Mouse (Mus musculus) MEL (cell line): ENCODE data around the gene Nup214. TPM values are rescaled to one million over a fixed set of nuclear protein-coding genes. Genes with fewer than 3 reads are reported as not detected.

Experiments
- DNase-seq: peaks from one replicate; pipeline ENCODE4 v3.0.0; 2011; ENCODE audit warnings: low read depth, low spot score
- H3K27ac ChIP-seq: 2 replicates; pipeline ENCODE4 v1.5.1; 2012; ENCODE audit warnings: low read depth, mild to moderate bottlenecking, control low read depth, low read length, moderate library complexity; ENCODE audit not compliant: control insufficient read depth
- H3K27me3 ChIP-seq, 2 experiments: fragments of 150-350 bp in 1 of 2; sonication (generic) in 1 of 2; 2 replicates each; pipeline ENCODE4 v1.6.1; 2012; ENCODE audit warnings: low read length in 2 of 2, mild to moderate bottlenecking in 2 of 2, improper control_type of control experiment in 1 of 2, moderate library complexity in 1 of 2; ENCODE audit not compliant: insufficient read depth in 2 of 2, control insufficient read depth in 1 of 2
- H3K36me3 ChIP-seq, 2 experiments: 2 replicates each; pipeline ENCODE4 v1.6.1; 2012 to 2014; ENCODE audit warnings: low read length in 2 of 2, improper control_type of control experiment in 1 of 2, inconsistent platforms in 1 of 2, mild to moderate bottlenecking in 1 of 2; ENCODE audit not compliant: insufficient read depth in 2 of 2, control insufficient read depth in 1 of 2
- H3K4me1 ChIP-seq, 2 experiments: fragments of 150-350 bp in 1 of 2; sonication (generic) in 1 of 2; 2 replicates each; pipeline ENCODE4 v1.6.1; 2012; ENCODE audit warnings: low read length in 2 of 2, improper control_type of control experiment in 1 of 2, mild to moderate bottlenecking in 1 of 2; ENCODE audit not compliant: insufficient read depth in 2 of 2, control insufficient read depth in 1 of 2
- H3K4me3 ChIP-seq, 2 experiments: fragments of 150-350 bp in 1 of 2; sonication (generic) in 1 of 2; 2 replicates each; pipeline ENCODE4 v1.5.1; 2012; ENCODE audit warnings: low read depth in 2 of 2, low read length in 2 of 2, mild to moderate bottlenecking in 2 of 2, moderate library complexity in 2 of 2, control low read depth in 1 of 2, improper control_type of control experiment in 1 of 2; ENCODE audit not compliant: control insufficient read depth in 1 of 2, insufficient read depth in 1 of 2
- H3K79me2 ChIP-seq: 2 replicates; pipeline ENCODE4 v1.6.1; 2012; ENCODE audit warnings: mild to moderate bottlenecking, low read length, moderate library complexity; ENCODE audit not compliant: control insufficient read depth, poor library complexity, insufficient read depth
- H3K9ac ChIP-seq: 2 replicates; pipeline ENCODE4 v1.6.1; 2012; ENCODE audit warnings: low read depth, mild to moderate bottlenecking, control low read depth, low read length, moderate library complexity; ENCODE audit not compliant: control insufficient read depth, poor library complexity, severe bottlenecking
- H3K9me3 ChIP-seq: fragments of 150-350 bp; sonication (generic); replicated peaks from 2 replicates; pipeline ENCODE4 v1.6.1; 2012; ENCODE audit warnings: mild to moderate bottlenecking, low read length, improper control_type of control experiment, moderate library complexity; ENCODE audit not compliant: insufficient read depth
- CHD1 ChIP-seq: IDR thresholded peaks from 2 replicates; pipeline ENCODE4 v1.6.1; 2012; ENCODE audit warnings: low read depth, mild to moderate bottlenecking, inconsistent platforms, low read length, improper control_type of control experiment
- CTCF ChIP-seq, 3 experiments: IDR thresholded peaks in 2 of 3; conservative IDR thresholded peaks in 1 of 3; 2 replicates each; pipeline ENCODE4 v1.5.1; 2011 to 2012; ENCODE audit warnings: low read length in 3 of 3, low read depth in 2 of 3, mild to moderate bottlenecking in 2 of 3, improper control_type of control experiment in 1 of 3, inconsistent platforms in 1 of 3, mixed read lengths in 1 of 3, moderate library complexity in 1 of 3; ENCODE audit not compliant: control insufficient read depth in 1 of 3, insufficient read depth in 1 of 3, poor library complexity in 1 of 3, severe bottlenecking in 1 of 3
- E2F4 ChIP-seq: IDR thresholded peaks from 2 replicates; pipeline ENCODE4 v1.6.1; 2011; ENCODE audit warnings: low read depth, low read length, improper control_type of control experiment, borderline replicate concordance
- ETS1 ChIP-seq: IDR thresholded peaks from 2 replicates; pipeline ENCODE4 v1.6.1; 2012; ENCODE audit warnings: low read depth, mild to moderate bottlenecking, inconsistent platforms, low read length, improper control_type of control experiment, moderate library complexity
- GATA1 ChIP-seq: IDR thresholded peaks from 2 replicates; pipeline ENCODE4 v1.6.1; 2011; ENCODE audit warnings: low read depth, low read length, improper control_type of control experiment
- JUND ChIP-seq: IDR thresholded peaks from 2 replicates; pipeline ENCODE4 v1.6.1; 2011; ENCODE audit warnings: low read depth, mild to moderate bottlenecking, improper control_type of control experiment, low read length
- MAFK ChIP-seq: IDR thresholded peaks from 2 replicates; pipeline ENCODE4 v1.6.1; 2011; ENCODE audit warnings: low read depth, mild to moderate bottlenecking, low read length, improper control_type of control experiment, borderline replicate concordance
- MAZ ChIP-seq: IDR thresholded peaks from 2 replicates; pipeline ENCODE4 v1.6.1; 2012; ENCODE audit warnings: low read depth, mild to moderate bottlenecking, inconsistent platforms, low read length, improper control_type of control experiment
- MEF2A ChIP-seq: IDR thresholded peaks from 2 replicates; pipeline ENCODE4 v1.6.1; 2014; ENCODE audit warnings: low read depth, mild to moderate bottlenecking, inconsistent platforms, low read length, improper control_type of control experiment; ENCODE audit not compliant: poor library complexity, insufficient replicate concordance, severe bottlenecking; ENCODE audit errors: extremely low read depth
- MXI1 ChIP-seq: IDR thresholded peaks from 2 replicates; pipeline ENCODE4 v1.6.1; 2011; ENCODE audit warnings: mild to moderate bottlenecking, low read depth, low read length, improper control_type of control experiment
- MYC ChIP-seq: IDR thresholded peaks from 2 replicates; pipeline ENCODE4 v1.6.1; 2011; ENCODE audit warnings: low read depth, mild to moderate bottlenecking, low read length, improper control_type of control experiment, moderate library complexity
- POLR2AphosphoS5 ChIP-seq: IDR thresholded peaks from 2 replicates; pipeline ENCODE4 v1.6.1; 2012; ENCODE audit warnings: low read depth, borderline replicate concordance, mild to moderate bottlenecking, inconsistent platforms, low read length, moderate library complexity, mixed read lengths
- SMC3 ChIP-seq: IDR thresholded peaks from 2 replicates; pipeline ENCODE4 v1.6.1; 2011; ENCODE audit warnings: low read depth, low read length, improper control_type of control experiment
- TAL1 ChIP-seq: IDR thresholded peaks from 2 replicates; pipeline ENCODE4 v1.6.1; 2012; ENCODE audit warnings: mild to moderate bottlenecking, inconsistent platforms, low read length, moderate library complexity, mixed read lengths
- TBP ChIP-seq: IDR thresholded peaks from 2 replicates; pipeline ENCODE4 v1.8.0; 2011; ENCODE audit warnings: low read depth, low read length, improper control_type of control experiment
- TCF12 ChIP-seq: IDR thresholded peaks from 2 replicates; pipeline ENCODE4 v1.6.1; 2014; ENCODE audit warnings: low read depth, mild to moderate bottlenecking, inconsistent platforms, low read length, improper control_type of control experiment, moderate library complexity
- UBTF ChIP-seq: IDR thresholded peaks from 2 replicates; pipeline ENCODE4 v1.6.1; 2012; ENCODE audit warnings: low read depth, mild to moderate bottlenecking, inconsistent platforms, low read length, improper control_type of control experiment, moderate library complexity, borderline replicate concordance; ENCODE audit not compliant: insufficient read depth
- USF2 ChIP-seq, 2 experiments: IDR thresholded peaks; 2 replicates each; pipeline ENCODE4 v1.6.1; 2011 to 2012; ENCODE audit warnings: improper control_type of control experiment in 2 of 2, low read length in 2 of 2, borderline replicate concordance in 1 of 2, inconsistent platforms in 1 of 2, low read depth in 1 of 2, mild to moderate bottlenecking in 1 of 2; ENCODE audit not compliant: insufficient read depth in 1 of 2
- ZMIZ1 ChIP-seq: IDR thresholded peaks from 2 replicates; pipeline ENCODE4 v1.6.1; 2012; ENCODE audit warnings: low read depth, mild to moderate bottlenecking, inconsistent platforms, low read length, improper control_type of control experiment, moderate library complexity
- ZNF384 ChIP-seq: IDR thresholded peaks from 2 replicates; pipeline ENCODE4 v1.6.1; 2012; ENCODE audit warnings: low read depth, mild to moderate bottlenecking, inconsistent platforms, low read length, improper control_type of control experiment
- polyA plus RNA-seq, 2 experiments: library from polyadenylated mRNA; stranded (reverse) in 1 of 2; unstranded in 1 of 2; fragments of >175 nt in 1 of 2; fragments of >200 nt in 1 of 2; gene quantifications; 2 replicates each; pipeline versions ENCODE4 v1.2.1 to v1.2.4; 2012; ENCODE audit warnings: low replicate concordance in 2 of 2, low read depth in 1 of 2; ENCODE audit not compliant: insufficient read length in 2 of 2, insufficient read depth in 1 of 2, missing spikeins in 1 of 2
- total RNA-seq: library from RNA; depleted of rRNA; stranded (reverse); fragments of 300-350 nt; gene quantifications from 2 replicates; pipeline ENCODE4 v1.2.3, GENCODE M21; 2012

The Nup214 gene
- total and polyA plus RNA-seq, 3 experiments: 71.4 to 163 (median 78.6) TPM

DNA sequence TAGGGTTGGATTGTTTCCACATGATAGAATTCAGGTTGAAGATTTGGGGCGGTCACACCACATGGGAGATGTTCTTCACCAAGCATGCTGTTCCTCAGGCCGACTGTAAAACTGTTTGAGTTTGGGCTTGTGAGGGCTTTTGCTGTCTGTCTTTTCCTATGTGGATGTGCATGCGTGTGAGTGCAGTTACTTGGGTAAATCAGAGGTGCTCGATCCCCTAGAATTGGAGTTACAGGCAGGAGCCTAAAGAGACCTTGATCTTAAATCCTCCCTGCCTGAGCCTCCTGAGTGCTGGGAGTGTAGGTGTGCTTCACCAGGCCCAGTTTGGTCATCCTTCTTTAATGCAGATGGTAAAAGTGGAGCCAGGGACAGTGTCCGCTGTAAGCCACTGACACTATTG is 23.3 kb downstream of the Nup214 start:
- Histone ChIP-seq H3K9ac (no peak overlapping the region), H3K4me3 (no peak overlapping the region), H3K36me3 (peaks cover 0 to 29% of the 10 kb centered on the region in 2 experiments; a peak in 2 of 4 replicates), H3K27me3 (no peaks in the 10 kb centered on the region)
- no peak for DNase-seq
- no peak for TF ChIP-seq TAL1
- no peak for TF ChIP-seq CTCF (IDR thresholded peaks at IDR 0.05 in 2 of 3, conservative IDR thresholded peaks at IDR 0.05 in 1 of 3; ENCODE audit: control insufficient read depth in 1 of 3, insufficient read depth in 1 of 3, low read depth in 2 of 3, low read length in 3 of 3, poor library complexity in 1 of 3, severe bottlenecking in 1 of 3)
- TF ChIP-seq, all 39 proteins: peak for 0
- no peaks in the 10 kb centered on the region for H3K9me3 ChIP-seq
- no peaks in the 10 kb centered on the region for H3K4me1 ChIP-seq
- H3K79me2 ChIP-seq: no peaks in the 10 kb centered on the region
- H3K27ac ChIP-seq: no peak overlapping the region

- peaks cover 0 to 21% of the 10 kb centered on the region in 2 experiments; a peak in 2 of 4 replicates for H3K36me3 ChIP-seq
- no peaks in the 10 kb centered on the region for H3K27me3 ChIP-seq
- H3K4me1 ChIP-seq: no peaks in the 10 kb centered on the region
- H3K9me3 ChIP-seq: no peaks in the 10 kb centered on the region
- H3K27ac ChIP-seq: no peak overlapping the region
- no peak overlapping the region for H3K9ac ChIP-seq
- TF ChIP-seq MYC (peak; percentile 75), CTCF (IDR thresholded peaks at IDR 0.05 in 2 of 3, conservative IDR thresholded peaks at IDR 0.05 in 1 of 3; ENCODE audit: control insufficient read depth in 1 of 3, insufficient read depth in 1 of 3, low read depth in 2 of 3, low read length in 3 of 3, poor library complexity in 1 of 3, severe bottlenecking in 1 of 3) (peak in 2 of 3 experiments; percentile 15 to 45; a peak in 3 of 6 replicates), CHD1 (no peak), SMC3 (peak; percentile 24; the same call in 1 of the 2 replicates), ZNF384 (peak; percentile 80)
- TF ChIP-seq, all 39 proteins: peak for 4
- Histone ChIP-seq H3K4me3 (no peak overlapping the region), H3K79me2 (no peaks in the 10 kb centered on the region)
- peak; percentile 49 for DNase-seq
These were observed 24.2 kb downstream of the Nup214 start for GRCm38 (mm10) chr2:31998443-31998842.

- no peak for TF ChIP-seq GATA1
- no peak for TF ChIP-seq USF2 (IDR thresholded peaks at IDR 0.05; ENCODE audit: borderline replicate concordance in 1 of 2, insufficient read depth in 1 of 2, low read depth in 1 of 2, low read length in 2 of 2)
- no peak for TF ChIP-seq UBTF
- no peak for TF ChIP-seq MXI1
- no peak for TF ChIP-seq ZMIZ1
- TF ChIP-seq ETS1: no peak
- TF ChIP-seq POLR2AphosphoS5: no peak
- TF ChIP-seq TBP: no peak
- TF ChIP-seq JUND: no peak
- no peak for TF ChIP-seq MAFK
- TF ChIP-seq MYC: no peak
- no peak for TF ChIP-seq MAZ
- TF ChIP-seq TCF12: no peak
- no peak for TF ChIP-seq E2F4
- TF ChIP-seq MEF2A: no peak
- H3K27ac ChIP-seq: no peak overlapping the region
- no peak for DNase-seq
These were observed 34.1 kb downstream of the Nup214 start for GRCm38 (mm10) chr2:32008311-32008710.

More at GRCm38 (mm10) chr2:32008311-32008710, 34.1 kb downstream of the Nup214 start:
- Histone ChIP-seq H3K9me3 (no peaks in the 10 kb centered on the region), H3K4me1 (no peaks in the 10 kb centered on the region), H3K4me3 (no peak overlapping the region), H3K9ac (no peak overlapping the region), H3K36me3 (peaks cover 0 to 25% of the 10 kb centered on the region in 2 experiments; a peak in 2 of 4 replicates), H3K27me3 (no peaks in the 10 kb centered on the region), H3K79me2 (no peaks in the 10 kb centered on the region)
